Mouse (Mus musculus) cerebellum, adult 2 months (tissue): ENCODE data around the gene Jade3.

Experiments
- CTCF ChIP-seq: fragments of 200-500 bp; IDR thresholded peaks from 2 replicates; pipeline ENCODE4 v1.5.1; 2011; ENCODE audit warnings: low read depth, mild to moderate bottlenecking, control low read depth, low read length, moderate library complexity, borderline replicate concordance; ENCODE audit not compliant: insufficient read depth
- POLR2A ChIP-seq: fragments of 200-500 bp; IDR thresholded peaks from 2 replicates; pipeline ENCODE4 v1.6.1; 2011; ENCODE audit warnings: low read length, control low read depth, borderline replicate concordance; ENCODE audit not compliant: insufficient read depth

GRCm38 (mm10) chrX:20425140-20425838 is at the start of gene Jade3:
- TF ChIP-seq POLR2A (no peak), CTCF (no peak)
